Mouse (Mus musculus) heart, embryonic 15.5 days (tissue): Measurements from ENCODE around the gene Cdhr2. TPM values are rescaled to one million over a fixed set of nuclear protein-coding genes. Genes with fewer than 3 reads are reported as not detected.
A peak's percentile ranks its signal among the peaks of the same experiment; 100 is the strongest.

Experiments
- ATAC-seq: fragments of 200-750 bp; cut with Nextera tagmentation; replicated peaks from 2 replicates; pipeline ENCODE4 v1.8.0; 2017; ENCODE audit warnings: low read depth, moderate TSS enrichment; ENCODE audit not compliant: insufficient number of reproducible peaks, insufficient read depth, low FRiP score
- H3K27ac ChIP-seq: fragments of 300-500 bp; sonication (generic); 2 replicates; pipeline ENCODE4 v1.5.1; 2015; ENCODE audit warnings: mild to moderate bottlenecking, inconsistent platforms
- H3K27me3 ChIP-seq: fragments of 300-500 bp; sonication (generic); 2 replicates; pipeline ENCODE4 v1.6.1; 2015; ENCODE audit warnings: inconsistent platforms
- H3K36me3 ChIP-seq: fragments of 300-500 bp; sonication (generic); 2 replicates; pipeline ENCODE4 v1.6.1; 2015; ENCODE audit warnings: mild to moderate bottlenecking, inconsistent platforms
- H3K4me1 ChIP-seq: fragments of 300-500 bp; sonication (generic); replicated peaks from 2 replicates; pipeline ENCODE4 v1.6.1; 2015; ENCODE audit warnings: inconsistent platforms
- H3K4me2 ChIP-seq: fragments of 300-500 bp; sonication (generic); 2 replicates; pipeline ENCODE4 v1.6.1; 2015; ENCODE audit warnings: inconsistent platforms, mild to moderate bottlenecking, moderate library complexity
- H3K4me3 ChIP-seq: fragments of 300-500 bp; sonication (generic); 2 replicates; pipeline ENCODE4 v1.5.1; 2015; ENCODE audit warnings: mild to moderate bottlenecking, inconsistent platforms
- H3K9ac ChIP-seq: fragments of 300-500 bp; sonication (generic); 2 replicates; pipeline ENCODE4 v1.6.1; 2015; ENCODE audit warnings: mild to moderate bottlenecking, inconsistent platforms
- H3K9me3 ChIP-seq: fragments of 300-500 bp; sonication (generic); replicated peaks from 2 replicates; pipeline ENCODE4 v1.6.1; 2016; ENCODE audit warnings: inconsistent platforms
- WGBS: fragments of 180-500 bp; shearing (Covaris S2); methylation state at CpG from one replicate; pipeline ENCODE4 v1.1.7; 2015; ENCODE audit warnings: mixed read lengths; 5-methylcytosine and 5-hydroxymethylcytosine counted together
- polyA plus RNA-seq: library from polyadenylated mRNA; unstranded; fragments of >200 nt; fragmentation: Nextera tagmentation; extraction: Ambion mirVana; gene quantifications from 2 replicates; pipeline ENCODE4 v1.2.1, GENCODE M21; 2015

Cdhr2 gene
- polyA plus RNA-seq, 1 experiment from 2014 or later: 0.04 TPM

DNA sequence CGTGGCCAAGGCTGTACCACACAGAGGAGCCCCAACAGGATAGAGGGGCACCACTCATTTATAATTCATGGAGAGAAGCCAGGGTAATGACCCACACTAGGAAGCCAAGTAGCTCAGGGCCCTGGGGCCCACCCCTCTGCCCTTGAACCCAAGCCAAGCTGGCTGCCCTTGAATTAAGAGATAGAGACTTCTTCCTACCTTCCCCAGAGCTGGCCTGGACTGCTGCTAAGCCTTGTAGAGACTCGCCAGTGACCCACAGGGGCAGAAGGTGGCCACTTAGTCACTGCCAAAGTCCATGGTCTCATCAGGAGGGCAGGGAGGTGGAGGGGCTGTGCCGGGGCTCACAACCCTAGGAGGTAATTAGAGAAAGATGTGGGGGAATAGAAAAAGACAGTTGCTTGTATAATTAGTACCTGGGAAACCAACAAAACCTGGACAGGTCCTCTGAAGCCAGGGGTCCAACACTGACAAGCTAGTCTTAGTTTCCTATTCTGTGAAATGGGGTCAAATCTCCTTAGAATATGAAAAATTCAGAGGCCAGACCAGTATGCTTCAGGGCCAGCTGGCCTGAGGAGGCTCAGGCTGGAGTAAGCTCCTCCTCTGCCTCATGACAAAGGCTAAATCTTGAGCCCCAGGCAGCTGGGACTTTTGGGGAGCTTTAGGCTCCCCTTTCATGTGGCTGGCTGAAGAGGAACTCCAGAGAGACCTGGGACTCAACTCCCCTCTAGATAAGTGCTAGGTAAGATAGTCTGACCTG is 16.9 kb upstream of the Cdhr2 start:
- no peak for ATAC-seq
- peak overlapping the region; percentile 27 for H3K27ac ChIP-seq
- 61% methylated on average over 3 of the region's 3 CpGs for WGBS
- H3K4me3 ChIP-seq: no peak overlapping the region
- peak overlapping the region; percentile 75; the same call in 1 of the 2 replicates for H3K4me2 ChIP-seq
- peaks cover 38% of the 10 kb centered on the region for H3K4me1 ChIP-seq
- peaks cover 46% of the 10 kb centered on the region for H3K36me3 ChIP-seq
- no peaks in the 10 kb centered on the region for H3K27me3 ChIP-seq
- no peaks in the 10 kb centered on the region for H3K9me3 ChIP-seq
- H3K9ac ChIP-seq: peak overlapping the region; percentile 27

DNA sequence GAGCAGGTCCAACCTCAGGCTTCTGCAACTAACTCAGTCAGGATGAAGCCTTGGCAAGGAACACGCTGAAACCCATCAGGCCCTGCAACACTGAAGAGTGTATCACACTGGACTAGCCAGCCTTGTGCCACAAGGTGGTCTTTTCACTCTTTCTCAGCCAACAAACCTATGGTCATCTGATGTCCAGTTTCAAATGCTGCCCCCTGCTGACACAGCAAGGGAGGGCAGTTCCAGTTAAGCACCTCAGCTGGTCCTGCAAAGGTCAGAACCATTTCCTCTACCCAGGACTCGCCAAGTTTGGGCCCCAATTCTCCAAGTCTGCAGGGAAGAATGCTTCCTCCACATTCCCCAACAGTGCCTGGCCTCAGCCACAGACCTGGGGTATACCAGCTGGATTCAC is 16.1 kb upstream of the Cdhr2 start:
- WGBS: 52% methylated on average over 2 of the region's 2 CpGs
- peaks cover 38% of the 10 kb centered on the region for H3K4me1 ChIP-seq
- no peak for ATAC-seq
- H3K4me2 ChIP-seq: peak overlapping the region; percentile 75
- peak overlapping the region; percentile 91 for H3K4me3 ChIP-seq
- no peaks in the 10 kb centered on the region for H3K9me3 ChIP-seq
- peak overlapping the region; percentile 94; the same call in 1 of the 2 replicates for H3K9ac ChIP-seq
- 0 out of 2 replicates have a peak overlapping the region, but pooled peaks have one; percentile 27 for H3K27ac ChIP-seq
- no peaks in the 10 kb centered on the region for H3K27me3 ChIP-seq
- peaks cover 41% of the 10 kb centered on the region for H3K36me3 ChIP-seq

- no peak for ATAC-seq
- Histone ChIP-seq H3K36me3 (peaks cover 28% of the 10 kb centered on the region), H3K4me3 (peak overlapping the region; percentile 91), H3K4me1 (peaks cover 47% of the 10 kb centered on the region), H3K4me2 (peak overlapping the region; percentile 75), H3K27ac (peak overlapping the region; percentile 98), H3K9ac (peak overlapping the region; percentile 94), H3K27me3 (no peaks in the 10 kb centered on the region), H3K9me3 (no peaks in the 10 kb centered on the region)
- WGBS: 5% methylated on average over 19 of the region's 19 CpGs
These were observed 14.9 kb upstream of the Cdhr2 start for GRCm38 (mm10) chr13:54686139-54687053.

DNA sequence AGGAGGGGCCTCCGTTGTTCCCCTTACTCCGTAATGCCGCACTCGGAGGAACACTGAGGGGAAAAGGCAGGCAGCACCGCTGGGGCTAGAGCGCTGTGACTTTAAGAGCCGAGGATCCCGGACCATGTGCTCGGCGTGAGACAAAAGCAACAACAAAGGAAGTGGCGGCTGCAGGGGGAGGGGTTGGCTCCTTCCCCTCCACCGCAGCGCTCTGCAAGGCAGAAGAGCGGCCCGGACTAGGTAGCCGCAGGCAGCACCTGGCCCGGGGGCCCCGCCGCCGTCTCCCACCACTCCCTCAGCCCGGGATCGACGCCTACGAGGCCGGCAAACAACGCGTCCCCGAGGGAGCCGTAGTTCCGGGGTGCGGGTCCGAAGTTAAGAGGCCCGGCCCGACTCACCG is 14.2 kb upstream of the Cdhr2 start:
- H3K27me3 ChIP-seq: no peaks in the 10 kb centered on the region
- peak overlapping the region; percentile 91 for H3K4me3 ChIP-seq
- peak overlapping the region; percentile 94 for H3K9ac ChIP-seq
- H3K4me1 ChIP-seq: peaks cover 54% of the 10 kb centered on the region
- peak; percentile 63 for ATAC-seq
- peak overlapping the region; percentile 75 for H3K4me2 ChIP-seq
- peaks cover 21% of the 10 kb centered on the region for H3K36me3 ChIP-seq
- 0% methylated on average over 35 of the region's 35 CpGs for WGBS
- peak overlapping the region; percentile 98 for H3K27ac ChIP-seq
- no peaks in the 10 kb centered on the region for H3K9me3 ChIP-seq

DNA sequence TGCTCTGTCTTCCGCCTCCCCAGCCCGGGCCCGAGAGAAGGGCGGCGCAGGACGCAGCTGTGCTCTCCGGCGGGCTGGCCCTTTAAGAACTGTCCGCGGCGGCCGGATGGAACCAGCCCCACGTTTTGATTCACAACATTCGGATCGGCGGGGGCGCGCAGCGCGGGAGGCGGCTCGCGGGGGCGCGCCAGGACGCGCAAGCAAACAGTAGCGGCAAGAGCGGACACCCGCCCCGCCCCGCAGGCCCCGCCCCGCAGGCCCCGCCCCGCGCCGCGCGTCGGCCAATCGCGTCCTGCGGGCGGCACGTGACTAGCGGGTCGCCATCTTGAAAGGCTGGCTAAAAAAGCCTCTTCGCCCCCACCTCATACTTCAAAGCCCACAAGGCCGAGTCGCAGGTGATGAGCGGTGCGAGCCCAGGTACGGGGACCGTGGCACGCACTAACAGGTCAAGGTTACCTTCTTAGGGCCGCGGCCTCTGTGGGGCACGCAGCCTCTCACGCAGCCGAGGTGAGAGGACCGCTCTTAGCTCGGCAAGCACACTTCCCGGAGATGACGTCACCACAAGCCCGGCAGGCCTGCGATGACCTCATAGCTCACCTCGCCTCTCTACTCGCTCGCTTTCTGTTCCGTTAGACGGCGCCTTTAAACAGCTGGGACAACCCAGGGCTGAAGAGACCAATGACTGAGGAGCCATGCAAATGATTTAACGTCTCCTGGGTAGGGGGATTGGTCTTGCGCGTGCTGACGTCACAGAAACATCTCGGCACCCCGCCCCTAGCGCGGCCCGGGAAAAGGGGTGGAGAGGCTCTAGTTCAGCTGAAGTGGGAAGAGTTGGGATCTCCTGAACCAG is 13.5 kb upstream of the Cdhr2 start:
- under 1% methylated on average over 82 of the region's 82 CpGs for WGBS
- Histone ChIP-seq H3K27ac (peak overlapping the region; percentile 98), H3K4me1 (peaks cover 61% of the 10 kb centered on the region)

DNA sequence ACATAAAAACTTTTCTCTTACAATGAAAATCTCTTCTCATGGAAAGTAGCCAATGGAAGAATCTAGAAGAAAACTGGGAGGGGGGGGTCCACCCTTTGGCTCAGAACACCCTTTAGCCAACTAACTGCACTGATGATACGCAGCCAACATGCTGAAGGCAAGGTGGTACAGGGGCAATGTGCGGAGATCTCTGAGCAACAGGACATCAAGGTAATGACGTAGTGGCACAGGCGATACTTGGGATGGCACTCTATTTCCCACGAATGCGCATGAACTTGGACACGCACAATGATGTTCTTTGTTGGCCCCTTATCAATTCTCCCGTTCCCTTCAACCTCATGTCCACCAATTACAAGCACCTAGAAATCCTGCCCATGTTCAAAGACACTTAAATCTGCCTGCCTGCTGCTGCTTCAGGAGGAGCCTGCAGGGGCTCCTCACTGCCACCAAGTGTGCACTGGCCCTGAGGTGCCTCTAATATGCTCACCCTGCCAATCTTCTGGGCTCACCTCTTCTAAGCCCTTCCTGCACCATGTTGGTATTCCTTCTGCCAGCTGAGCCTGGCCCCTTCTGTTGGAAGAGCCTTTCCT is 11.0 kb upstream of the Cdhr2 start:
- H3K27me3 ChIP-seq: no peaks in the 10 kb centered on the region
- no peak overlapping the region for H3K4me2 ChIP-seq
- ATAC-seq: no peak
- H3K36me3 ChIP-seq: no peaks in the 10 kb centered on the region
- H3K4me3 ChIP-seq: no peak overlapping the region
- H3K27ac ChIP-seq: no peak overlapping the region
- 90% methylated on average over 8 of the region's 8 CpGs for WGBS
- no peak overlapping the region for H3K9ac ChIP-seq
- H3K4me1 ChIP-seq: peaks cover 52% of the 10 kb centered on the region
- no peaks in the 10 kb centered on the region for H3K9me3 ChIP-seq

More for the DNA sequence above, 13.5 kb upstream of the Cdhr2 start:
- no peaks in the 10 kb centered on the region for H3K27me3 ChIP-seq
- H3K4me3 ChIP-seq: peak overlapping the region; percentile 91
- peaks cover 14% of the 10 kb centered on the region for H3K36me3 ChIP-seq
- peak; percentile 88 for ATAC-seq
- no peaks in the 10 kb centered on the region for H3K9me3 ChIP-seq
- peak overlapping the region; percentile 94 for H3K9ac ChIP-seq
- H3K4me2 ChIP-seq: peak overlapping the region; percentile 75

GRCm38 (mm10) chr13:54691737-54692136 is 9.5 kb upstream of the Cdhr2 start:
- peak overlapping the region; percentile 91 for H3K4me3 ChIP-seq
- H3K27ac ChIP-seq: no peak overlapping the region
- peak overlapping the region; percentile 96 for H3K9ac ChIP-seq

GRCm38 (mm10) chr13:54692711-54693557 is 8.3 kb upstream of the Cdhr2 start:
- Histone ChIP-seq H3K27ac (peak overlapping the region; percentile 98), H3K9ac (peak overlapping the region; percentile 96), H3K4me1 (peaks cover 39% of the 10 kb centered on the region), H3K4me2 (peak overlapping the region; percentile 88), H3K4me3 (peak overlapping the region; percentile 91), H3K27me3 (no peaks in the 10 kb centered on the region), H3K36me3 (no peaks in the 10 kb centered on the region), H3K9me3 (no peaks in the 10 kb centered on the region)
- no peak for ATAC-seq
- 6% methylated on average over 21 of the region's 21 CpGs for WGBS

More at GRCm38 (mm10) chr13:54691737-54692136, 9.5 kb upstream of the Cdhr2 start:
- no peaks in the 10 kb centered on the region for H3K36me3 ChIP-seq
- no peak for ATAC-seq
- no peaks in the 10 kb centered on the region for H3K9me3 ChIP-seq
- peaks cover 39% of the 10 kb centered on the region for H3K4me1 ChIP-seq
- H3K27me3 ChIP-seq: no peaks in the 10 kb centered on the region
- peak overlapping the region; percentile 88 for H3K4me2 ChIP-seq

- Histone ChIP-seq H3K9ac (peak within 1 kb of the TSS; percentile 96), H3K4me2 (peak within 1 kb of the TSS; percentile 88), H3K27ac (peak within 1 kb of the TSS; percentile 98), H3K4me1 (peaks cover 33% of the 10 kb centered on the region), H3K27me3 (no peaks in the 10 kb centered on the region), H3K36me3 (no peaks in the 10 kb centered on the region), H3K9me3 (no peaks in the 10 kb centered on the region), H3K4me3 (peak within 1 kb of the TSS; percentile 91)
- under 1% methylated on average over 84 of the region's 92 CpGs for WGBS
- ATAC-seq: peak; percentile 99
These were observed 7.5 kb upstream of the Cdhr2 start, which contains the start of gene Rnf44 for GRCm38 (mm10) chr13:54693558-54694347. Rnf44 (minus strand) TSS chr13:54693907.
